Mouse (Mus musculus) lung, adult 2 months (tissue): Measurements from ENCODE around the gene Cradd.

Experiments
- CTCF ChIP-seq: fragments of 200-500 bp; IDR thresholded peaks from 2 replicates; pipeline ENCODE4 v1.5.1; 2011; ENCODE audit warnings: mild to moderate bottlenecking, low read length, control low read depth; ENCODE audit not compliant: insufficient read depth
- POLR2A ChIP-seq: fragments of 200-500 bp; IDR thresholded peaks from 2 replicates; pipeline ENCODE4 v1.6.1; 2011; ENCODE audit warnings: low read depth, mild to moderate bottlenecking, control low read depth, low read length, borderline replicate concordance; ENCODE audit errors: extremely low read depth

DNA sequence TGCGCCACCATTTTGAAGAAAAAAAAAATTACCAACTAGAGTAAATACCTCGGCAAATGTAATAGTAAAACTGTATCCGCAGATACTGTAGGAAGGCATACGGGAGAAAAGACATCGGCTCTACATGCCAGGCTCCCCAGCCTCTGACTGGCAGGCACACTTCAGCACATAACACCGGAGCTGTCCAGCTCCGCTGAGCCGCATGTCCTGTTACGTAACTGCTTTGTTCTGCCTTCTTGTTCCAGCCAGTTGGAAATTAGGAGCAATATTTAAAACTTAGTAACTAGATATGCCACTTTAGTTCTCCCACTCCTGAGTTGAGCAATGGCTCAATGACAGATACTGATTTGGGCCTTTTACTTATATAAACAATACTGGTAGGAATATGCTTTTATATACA is 48.4 kb downstream of the Cradd start:
- TF ChIP-seq CTCF, result no peak
- TF ChIP-seq POLR2A, result no peak
